Mouse (Mus musculus): ENCODE results near the gene Cenpf.

GRCm38 (mm10) chr1:189657406-189657805, 30.5 kb downstream of the Cenpf start:
- TF ChIP-seq CTCF (IDR thresholded peaks at IDR 0.05; ENCODE audit: borderline replicate concordance, extremely low read depth, insufficient read depth, insufficient read length): no peak
- no peak for TF ChIP-seq POLR2A (IDR thresholded peaks at IDR 0.05; ENCODE audit: borderline replicate concordance, extremely low read depth, insufficient read depth, insufficient read length, poor library complexity, severe bottlenecking)
